Mouse (Mus musculus) retina, postnatal 7 days (tissue): ENCODE measurements around the gene Ntm.

Experiments used
- DNase-seq: peaks from one replicate; pipeline ENCODE4 v3.0.0-alpha.2; 2012; ENCODE audit warnings: low read depth, low spot score

Ntm gene

DNA sequence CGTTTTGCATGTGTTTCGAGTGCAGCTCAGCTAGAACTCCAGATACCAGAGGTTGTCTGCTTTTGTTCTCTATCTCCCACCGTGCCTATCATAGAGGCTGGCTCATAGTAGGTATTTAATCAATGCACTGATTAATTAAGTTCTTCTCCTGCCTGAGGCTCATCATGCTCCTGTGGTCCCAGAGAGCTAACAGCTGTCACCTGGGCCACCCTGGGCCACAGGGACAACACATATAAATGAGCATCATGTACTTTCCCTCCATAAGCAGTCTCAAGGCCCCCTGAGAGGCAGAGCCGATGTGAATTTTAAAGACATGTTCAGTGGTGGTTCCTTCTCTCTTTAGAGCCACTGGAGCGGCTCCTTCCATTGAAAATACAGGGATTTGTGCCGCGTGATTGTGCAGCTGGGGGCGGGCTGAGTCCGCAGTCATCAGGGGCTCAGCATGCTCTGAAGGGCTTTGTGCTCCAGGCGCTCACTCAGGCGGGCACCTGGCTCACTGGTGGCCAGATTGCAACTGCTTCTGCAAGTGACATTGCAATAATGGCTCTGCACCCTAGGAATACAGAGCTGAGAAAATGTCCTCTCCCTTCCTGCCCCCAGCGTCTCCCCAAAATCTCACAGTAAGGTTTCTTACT lies 160.8 kb downstream of the Ntm start:
- DNase-seq, result no peak

- DNase-seq, result no peak
These were observed 166.7 kb downstream of the Ntm start for GRCm38 (mm10) chr9:29796281-29796680.

GRCm38 (mm10) chr9:29791199-29791915 lies 171.6 kb downstream of the Ntm start:
- DNase-seq, result no peak

DNA sequence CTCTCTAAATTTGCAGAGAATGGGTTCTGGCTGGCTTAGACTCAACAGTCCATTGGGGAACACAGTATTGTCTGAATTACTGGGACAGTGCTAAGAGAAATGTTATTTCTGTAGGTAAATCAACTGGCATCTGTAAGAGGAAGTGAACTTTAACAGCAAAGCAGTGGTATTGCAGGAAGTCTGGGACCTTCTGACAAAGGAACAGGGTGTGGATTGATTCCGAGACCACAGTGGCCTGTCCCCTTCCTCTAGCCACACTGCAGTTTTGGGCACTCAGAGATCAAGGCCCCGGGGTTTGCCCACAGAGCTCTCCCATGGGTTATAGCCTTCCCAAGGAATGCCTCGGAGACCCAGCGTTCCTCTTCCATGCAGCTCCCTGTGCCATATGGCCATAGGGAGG lies 172.9 kb downstream of the Ntm start:
- no peak for DNase-seq

DNA sequence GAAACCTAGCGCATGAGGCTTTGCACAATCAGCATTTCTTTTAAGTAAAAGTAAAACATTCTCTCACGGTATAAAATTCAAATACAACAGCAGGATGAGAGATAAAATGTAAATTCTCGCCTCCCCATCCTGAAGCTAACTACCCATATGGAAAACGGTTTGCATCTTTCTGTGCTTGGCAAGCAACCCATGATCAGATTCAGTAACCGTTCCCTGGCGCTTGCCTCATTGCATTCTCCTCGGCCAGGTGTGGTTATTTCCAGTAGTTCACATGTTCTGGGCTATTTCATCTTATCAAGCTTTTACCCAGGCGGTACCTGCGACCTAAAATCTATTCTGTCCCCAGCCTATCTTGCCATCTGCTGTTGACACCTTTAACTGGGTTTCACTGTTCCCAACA lies 174.1 kb downstream of the Ntm start:
- DNase-seq, result no peak

GRCm38 (mm10) chr9:29787408-29787807 lies 175.5 kb downstream of the Ntm start:
- no peak for DNase-seq

GRCm38 (mm10) chr9:29782697-29783096 lies 180.2 kb downstream of the Ntm start:
- no peak for DNase-seq

DNA sequence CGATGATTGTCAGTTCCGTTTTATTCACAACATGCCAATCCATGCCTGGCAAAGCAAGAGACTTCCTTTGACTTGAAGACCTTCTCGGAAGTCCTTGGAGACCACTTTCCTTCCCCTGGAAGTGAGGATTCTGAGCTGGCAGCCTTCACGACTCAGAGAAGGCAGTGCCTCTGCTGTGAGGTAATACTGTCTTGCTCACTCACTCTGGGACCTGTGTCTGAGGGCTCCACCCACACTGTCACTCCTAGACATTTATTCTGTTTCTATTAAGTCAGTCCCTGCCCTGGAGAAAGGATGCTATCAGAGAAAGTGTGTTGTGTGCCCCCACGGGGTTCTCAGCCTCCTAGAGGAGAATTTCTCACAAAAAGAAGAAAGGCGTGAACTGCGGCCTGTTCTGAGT lies 183.2 kb downstream of the Ntm start:
- no peak for DNase-seq

- DNase-seq, result no peak
These were observed 186.0 kb downstream of the Ntm start for GRCm38 (mm10) chr9:29776951-29777350.

DNA sequence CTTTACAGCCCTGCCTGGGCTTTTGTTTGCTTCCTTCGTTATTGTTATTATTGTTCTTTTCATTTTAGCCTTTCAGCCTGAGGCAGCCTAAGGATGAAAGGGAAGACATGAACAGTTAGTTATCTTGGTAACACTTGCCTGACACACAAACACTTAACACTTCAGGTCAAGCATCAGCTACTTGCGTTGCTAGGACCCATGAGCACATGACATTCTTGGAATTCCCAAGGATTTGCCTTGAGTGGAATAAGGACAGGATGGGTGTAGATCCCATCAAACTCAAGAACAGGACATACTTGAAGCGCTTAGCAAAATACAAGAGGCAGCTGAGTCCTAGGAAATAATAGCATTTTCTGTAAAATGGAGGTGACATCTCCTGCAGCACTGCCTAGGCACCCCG lies 186.4 kb downstream of the Ntm start:
- no peak for DNase-seq

DNA sequence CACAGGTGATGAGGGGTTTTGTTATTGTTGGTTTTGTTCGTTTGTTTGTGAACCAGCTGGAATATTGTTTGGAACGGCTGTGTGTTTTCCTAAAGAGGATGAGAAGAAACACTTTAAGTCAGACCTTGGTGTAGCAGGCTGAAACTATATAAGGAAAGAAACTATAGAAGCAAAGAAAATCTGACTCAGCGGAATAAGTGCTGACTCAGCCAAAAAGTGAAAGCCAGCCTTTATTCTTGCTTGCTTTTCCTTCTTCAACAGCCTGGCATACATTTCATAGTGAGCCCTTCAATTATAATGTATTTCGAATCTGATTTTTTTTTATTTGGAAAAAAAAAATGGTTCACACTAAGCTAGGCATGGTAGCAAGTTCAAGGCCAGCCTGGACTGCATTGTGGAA lies 186.9 kb downstream of the Ntm start:
- DNase-seq, result no peak

GRCm38 (mm10) chr9:29772625-29773388 lies 190.1 kb downstream of the Ntm start:
- no peak for DNase-seq

- no peak for DNase-seq
These were observed 191.1 kb downstream of the Ntm start for GRCm38 (mm10) chr9:29771870-29772269.

- no peak for DNase-seq
These were observed 191.7 kb downstream of the Ntm start for GRCm38 (mm10) chr9:29771071-29771785.

GRCm38 (mm10) chr9:29769361-29769760 lies 193.6 kb downstream of the Ntm start:
- DNase-seq, result no peak

DNA sequence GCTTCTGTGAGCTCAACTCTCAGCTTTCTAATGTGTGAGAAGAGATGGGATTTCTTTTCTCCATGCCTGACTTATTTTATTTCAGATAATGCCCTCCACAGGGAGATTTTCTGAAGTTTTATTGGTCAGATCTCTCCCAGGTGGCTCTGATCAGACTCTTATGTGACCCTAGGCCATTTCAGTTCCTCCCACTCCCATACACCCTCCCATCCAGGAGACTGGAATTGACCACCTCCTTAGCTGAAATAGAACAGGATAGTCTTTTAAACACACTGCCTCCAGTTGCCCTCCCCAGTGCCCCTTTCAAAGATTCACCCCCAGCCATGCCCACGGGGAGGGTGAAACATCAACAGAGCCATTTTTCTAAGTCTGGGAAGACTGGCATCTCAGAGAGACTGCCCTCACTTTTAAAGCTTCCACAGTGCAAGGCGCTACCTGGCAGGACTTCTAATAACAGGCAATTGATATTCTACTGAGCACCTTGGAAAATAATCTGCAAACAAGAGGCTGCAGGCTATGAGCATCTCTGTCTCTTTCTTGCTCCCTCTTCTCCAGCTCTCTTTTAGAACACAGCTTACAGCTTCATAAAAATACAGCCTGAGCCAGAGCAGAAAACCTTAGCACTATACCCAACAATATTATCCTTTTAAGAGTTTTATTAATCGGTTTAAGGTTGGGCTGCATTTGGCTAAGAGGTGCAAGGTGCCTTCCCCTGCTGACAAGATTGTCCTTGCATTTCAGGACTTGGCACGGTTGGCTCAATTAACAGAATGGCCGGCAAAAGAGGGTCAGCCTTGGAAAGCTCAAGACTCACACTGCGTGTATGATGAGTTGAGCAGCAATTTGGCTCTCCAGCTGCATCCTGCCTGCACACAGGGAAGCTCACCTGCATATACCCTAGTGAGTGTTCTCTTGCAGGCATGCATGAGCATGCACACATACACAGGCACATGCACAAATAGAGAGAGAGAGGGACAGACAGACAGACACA lies 196.7 kb downstream of the Ntm start:
- no peak for DNase-seq

- DNase-seq, result no peak
These were observed 199.6 kb downstream of the Ntm start for GRCm38 (mm10) chr9:29763338-29763737.

DNA sequence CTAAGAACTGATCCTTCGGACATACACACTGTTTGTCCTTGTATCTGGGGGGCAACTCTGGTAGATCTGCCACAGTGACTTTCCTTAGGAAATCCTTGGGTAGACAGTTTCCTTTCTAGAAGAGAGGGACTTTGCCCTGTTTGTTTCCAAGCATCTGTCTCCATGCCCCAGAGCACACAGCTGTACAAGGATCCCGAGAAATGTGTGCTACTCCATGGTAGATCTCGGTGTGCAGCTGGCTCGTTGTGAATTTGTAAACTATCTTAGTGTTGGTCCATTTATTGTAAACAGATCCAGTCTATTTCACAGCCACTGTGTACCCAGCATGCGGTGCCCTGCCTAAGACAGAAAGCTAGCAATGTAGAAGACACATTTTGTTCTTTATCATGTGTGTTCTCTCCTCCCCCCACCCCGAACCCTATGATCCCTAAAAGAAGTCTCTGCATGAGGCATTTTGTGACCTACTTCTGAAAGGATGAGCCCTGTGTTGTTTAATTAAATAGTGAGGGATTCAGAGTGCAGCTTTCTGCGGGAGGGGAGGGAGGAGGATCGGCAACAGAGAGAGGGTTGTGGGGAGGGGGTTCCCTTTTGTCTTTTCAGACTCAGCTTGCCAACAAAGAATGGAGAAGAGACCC lies 200.9 kb downstream of the Ntm start:
- DNase-seq, result no peak

DNA sequence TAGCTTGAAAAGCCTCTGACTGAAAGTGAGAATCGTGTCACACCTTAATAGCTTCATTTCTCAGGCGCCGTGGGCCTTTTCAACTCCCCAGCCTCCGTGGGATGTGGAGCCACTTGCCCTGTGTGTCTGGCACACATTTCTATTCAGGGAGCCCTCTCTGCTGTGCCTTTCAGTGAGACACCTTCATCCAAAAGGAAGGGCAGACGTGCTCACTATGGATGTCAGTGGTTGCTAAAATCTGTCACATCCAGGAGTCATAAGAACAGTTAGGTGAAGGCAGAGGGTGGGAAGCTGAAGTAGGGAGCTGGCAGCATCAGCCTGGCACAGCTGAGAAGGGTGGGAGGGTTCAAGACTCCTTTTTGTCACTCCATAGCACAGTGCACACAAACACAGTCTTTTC lies 201.4 kb downstream of the Ntm start:
- DNase-seq, result no peak

GRCm38 (mm10) chr9:29759940-29760339 lies 203.0 kb downstream of the Ntm start:
- DNase-seq, result no peak
